Mouse (Mus musculus) kidney, embryonic 15.5 days (tissue): ENCODE results near the gene Tent5b. TPM values are rescaled to one million over a fixed set of nuclear protein-coding genes. Genes with fewer than 3 reads are reported as not detected.

Experiments used
- polyA plus RNA-seq: library from polyadenylated mRNA; unstranded; fragments of >200 nt; fragmentation: Nextera tagmentation; extraction: Ambion mirVana; gene quantifications from 2 replicates; pipeline ENCODE4 v1.2.1, GENCODE M21; 2015

The Tent5b gene
- polyA plus RNA-seq, 1 experiment from 2014 or later: 1.3 TPM

Other genes with a start within 250 kb of the Tent5b start
- 4.0 and 4.3 TPM in 2 replicates for gene Map3k6, start 239.3 kb upstream of the Tent5b start, polyA plus RNA-seq
- gene Sytl1, start 217.0 kb upstream of the Tent5b start, polyA plus RNA-seq: 0.96 and 1.8 TPM in 2 replicates
- 77.3 and 85.7 TPM in 2 replicates for gene Tmem222, start 202.3 kb upstream of the Tent5b start, polyA plus RNA-seq
- 12.0 and 13.1 TPM in 2 replicates for gene Wdtc1, start 126.7 kb upstream of the Tent5b start, polyA plus RNA-seq
- 7.5 and 8.3 TPM in 2 replicates for gene Slc9a1, start 110.4 kb upstream of the Tent5b start, polyA plus RNA-seq
- gene Trnp1, start 18.4 kb downstream of the Tent5b start, polyA plus RNA-seq: 0.64 and 1.0 TPM in 2 replicates
- 22.0 and 22.4 TPM in 2 replicates for gene Kdf1, start 38.8 kb downstream of the Tent5b start, polyA plus RNA-seq
- 334 and 359 TPM in 2 replicates for gene Nudc, start 65.9 kb downstream of the Tent5b start, polyA plus RNA-seq
- 0.44 and 0.64 TPM in 2 replicates for gene Nr0b2, start 73.2 kb downstream of the Tent5b start, polyA plus RNA-seq
- 7.4 and 7.8 TPM in 2 replicates for gene Gpatch3, start 94.6 kb downstream of the Tent5b start, polyA plus RNA-seq
- gene Gpn2, start 104.2 kb downstream of the Tent5b start, polyA plus RNA-seq: 19.8 and 20.3 TPM in 2 replicates
- gene Sfn, start 122.0 kb downstream of the Tent5b start, polyA plus RNA-seq: 9.8 and 13.3 TPM in 2 replicates
- gene Zdhhc18, start 170.0 kb downstream of the Tent5b start, polyA plus RNA-seq: 2.5 and 3.8 TPM in 2 replicates
- 19.9 and 20.2 TPM in 2 replicates for gene Pigv, start 192.5 kb downstream of the Tent5b start, polyA plus RNA-seq